Mouse (Mus musculus) c-Kit-negative CD71-positive TER-119-positive erythroid progenitor cells, embryonic 14.5 days (primary cell): ENCODE measurements at regions not wholly inside any gene's neighbourhood (a gene's known extent, or its start where the extent isn't known, plus 50 kb on each side); places are given as distances from the start of the nearest gene placed in this dataset.

Source experiments
- DNase-seq: peaks from one replicate; pipeline ENCODE4 v3.0.0-alpha.2; 2013; ENCODE audit warnings: low read depth, low spot score

GRCm38 (mm10) chrX:77432846-77433810 is 77.7 kb upstream of the Tbl1x start:
- DNase-seq, result peak; percentile 9

GRCm38 (mm10) chrX:77433811-77434192 is 77.0 kb upstream of the Tbl1x start:
- no peak for DNase-seq

- no peak for DNase-seq
Measured at GRCm38 (mm10) chrX:77443852-77444492, 66.8 kb upstream of the Tbl1x start.

- DNase-seq, result no peak
Measured at GRCm38 (mm10) chrX:77446755-77447154, 64.1 kb upstream of the Tbl1x start.

- no peak for DNase-seq
Measured at GRCm38 (mm10) chrX:77451977-77452675, 58.7 kb upstream of the Tbl1x start.
